Mouse (Mus musculus) liver, adult 2 months (tissue): ENCODE results near the gene Mtss1l. TPM values are rescaled to one million over a fixed set of nuclear protein-coding genes. Genes with fewer than 3 reads are reported as not detected.

Experiments
- DNase-seq: peaks from one replicate; pipeline ENCODE4 v3.0.0-alpha.2; 2011; ENCODE audit warnings: low read depth, low spot score; ENCODE audit errors: extremely low read depth
- H3K27ac ChIP-seq: fragments of 200-500 bp; replicated peaks from 2 replicates; pipeline ENCODE4 v1.5.1; 2012; ENCODE audit warnings: low read depth, mild to moderate bottlenecking, control low read depth, inconsistent platforms, low read length; ENCODE audit not compliant: insufficient read depth
- H3K27me3 ChIP-seq: fragments of 200-500 bp; 2 replicates; pipeline ENCODE4 v1.6.1; 2012; ENCODE audit warnings: mild to moderate bottlenecking, moderate library complexity, low read length, inconsistent platforms; ENCODE audit not compliant: control insufficient read depth, insufficient read depth
- H3K36me3 ChIP-seq: fragments of 200-500 bp; 2 replicates; pipeline ENCODE4 v1.6.1; 2012; ENCODE audit warnings: low read length, inconsistent platforms; ENCODE audit not compliant: control insufficient read depth, insufficient read depth
- H3K4me1 ChIP-seq: fragments of 200-500 bp; 2 replicates; pipeline ENCODE4 v1.6.1; 2011; ENCODE audit warnings: low read length; ENCODE audit not compliant: control insufficient read depth, insufficient read depth
- H3K4me3 ChIP-seq: fragments of 200-500 bp; 2 replicates; pipeline ENCODE4 v1.5.1; 2011; ENCODE audit warnings: low read depth, mild to moderate bottlenecking, control low read depth, low read length, moderate library complexity; ENCODE audit not compliant: insufficient read depth
- H3K79me2 ChIP-seq: fragments of 200-500 bp; 2 replicates; pipeline ENCODE4 v1.6.1; 2012; ENCODE audit warnings: inconsistent platforms, mild to moderate bottlenecking, low read length, moderate library complexity; ENCODE audit not compliant: control insufficient read depth, insufficient read depth
- H3K9ac ChIP-seq: fragments of 200-500 bp; 2 replicates; pipeline ENCODE4 v1.6.1; 2012; ENCODE audit warnings: low read depth, mild to moderate bottlenecking, control low read depth, inconsistent platforms, low read length
- CTCF ChIP-seq: fragments of 200-500 bp; IDR thresholded peaks from 2 replicates; pipeline ENCODE4 v1.5.1; 2011; ENCODE audit warnings: low read depth, low read length, control low read depth
- POLR2A ChIP-seq: fragments of 200-500 bp; IDR thresholded peaks from 2 replicates; pipeline ENCODE4 v1.6.1; 2011; ENCODE audit warnings: low read length, control low read depth; ENCODE audit not compliant: insufficient read depth; ENCODE audit errors: extremely low read depth
- WGBS: fragments of 180-500 bp; shearing (Covaris S2); methylation state at CpG from one replicate; pipeline ENCODE4 v1.1.7; 2018; 5-methylcytosine and 5-hydroxymethylcytosine counted together
- polyA plus RNA-seq: library from polyadenylated mRNA; depleted of rRNA; stranded (reverse); fragments of >200 nt; gene quantifications from 2 replicates; pipeline ENCODE4 v1.2.3, GENCODE M21; 2012
- total RNA-seq: library from RNA; depleted of rRNA; stranded (reverse); fragments of >200 nt; gene quantifications from 2 replicates; pipeline ENCODE4 v1.2.3, GENCODE M21; 2014

The Mtss1l gene
- total and polyA plus RNA-seq, 2 experiments, result 0.55 to 3.7 TPM

- TF ChIP-seq CTCF, result no peak
- no peak for TF ChIP-seq POLR2A
- WGBS, result 63% methylated on average over 11 of the region's 11 CpGs
- Histone ChIP-seq H3K27me3 (no peaks in the 10 kb centered on the region), H3K36me3 (no peaks in the 10 kb centered on the region), H3K9ac (peak overlapping the region; percentile 79; the same call in 1 of the 2 replicates), H3K79me2 (no peaks in the 10 kb centered on the region), H3K27ac (no peak overlapping the region), H3K4me3 (peak overlapping the region; percentile 76; the same call in 1 of the 2 replicates), H3K4me1 (no peaks in the 10 kb centered on the region; the same call in 1 of the 2 replicates)
- DNase-seq, result no peak
Observed at GRCm38 (mm10) chr8:110722414-110723011, 1.2 kb downstream of the Mtss1l start.

GRCm38 (mm10) chr8:110724493-110724892, 3.2 kb downstream of the Mtss1l start:
- TF ChIP-seq CTCF (no peak), POLR2A (no peak)
- Histone ChIP-seq H3K27ac (no peak overlapping the region), H3K4me1 (no peaks in the 10 kb centered on the region; the same call in 1 of the 2 replicates), H3K9ac (no peak overlapping the region), H3K79me2 (no peaks in the 10 kb centered on the region), H3K27me3 (no peaks in the 10 kb centered on the region), H3K36me3 (no peaks in the 10 kb centered on the region), H3K4me3 (no peak overlapping the region)
- 70% methylated on average over 3 of the region's 3 CpGs for WGBS
- DNase-seq, result no peak

- DNase-seq, result no peak
Observed at GRCm38 (mm10) chr8:110725084-110725838, 4.0 kb downstream of the Mtss1l start.

GRCm38 (mm10) chr8:110726893-110727292, 5.6 kb downstream of the Mtss1l start:
- no peak for DNase-seq
- H3K79me2 ChIP-seq, result no peaks in the 10 kb centered on the region
- no peaks in the 10 kb centered on the region for H3K27me3 ChIP-seq
- TF ChIP-seq CTCF (peak; percentile 64), POLR2A (no peak)
- 35% methylated on average over 18 of the region's 18 CpGs for WGBS
- H3K4me1 ChIP-seq, result no peaks in the 10 kb centered on the region
- H3K4me3 ChIP-seq, result no peak overlapping the region
- H3K9ac ChIP-seq, result no peak overlapping the region
- H3K36me3 ChIP-seq, result no peaks in the 10 kb centered on the region
- H3K27ac ChIP-seq, result no peak overlapping the region

More at GRCm38 (mm10) chr8:110725084-110725838, 4.0 kb downstream of the Mtss1l start:
- no peaks in the 10 kb centered on the region for H3K27me3 ChIP-seq
- no peak overlapping the region for H3K4me3 ChIP-seq
- H3K4me1 ChIP-seq, result no peaks in the 10 kb centered on the region; the same call in 1 of the 2 replicates
- no peaks in the 10 kb centered on the region for H3K36me3 ChIP-seq
- no peak overlapping the region for H3K9ac ChIP-seq
- TF ChIP-seq POLR2A (no peak), CTCF (no peak)
- 60% methylated on average over 7 of the region's 7 CpGs for WGBS
- no peaks in the 10 kb centered on the region for H3K79me2 ChIP-seq
- H3K27ac ChIP-seq, result no peak overlapping the region

- Histone ChIP-seq H3K27ac (no peak overlapping the region), H3K27me3 (no peaks in the 10 kb centered on the region), H3K79me2 (no peaks in the 10 kb centered on the region), H3K36me3 (no peaks in the 10 kb centered on the region), H3K9ac (no peak overlapping the region), H3K4me3 (no peak overlapping the region), H3K4me1 (no peaks in the 10 kb centered on the region)
- 92% methylated on average over 8 of the region's 8 CpGs for WGBS
- no peak for TF ChIP-seq CTCF
- TF ChIP-seq POLR2A, result no peak
- no peak for DNase-seq
Observed at GRCm38 (mm10) chr8:110731346-110731859, 10.1 kb downstream of the Mtss1l start.

GRCm38 (mm10) chr8:110733036-110733435, 11.8 kb downstream of the Mtss1l start:
- Histone ChIP-seq H3K36me3 (no peaks in the 10 kb centered on the region), H3K4me3 (no peak overlapping the region), H3K27me3 (no peaks in the 10 kb centered on the region), H3K79me2 (no peaks in the 10 kb centered on the region), H3K4me1 (no peaks in the 10 kb centered on the region), H3K9ac (no peak overlapping the region), H3K27ac (no peak overlapping the region)
- DNase-seq, result no peak
- TF ChIP-seq POLR2A, result no peak
- TF ChIP-seq CTCF, result no peak
- 90% methylated on average over 8 of the region's 8 CpGs for WGBS
